Mouse (Mus musculus): ENCODE data around the gene Rabl3.

DNA sequence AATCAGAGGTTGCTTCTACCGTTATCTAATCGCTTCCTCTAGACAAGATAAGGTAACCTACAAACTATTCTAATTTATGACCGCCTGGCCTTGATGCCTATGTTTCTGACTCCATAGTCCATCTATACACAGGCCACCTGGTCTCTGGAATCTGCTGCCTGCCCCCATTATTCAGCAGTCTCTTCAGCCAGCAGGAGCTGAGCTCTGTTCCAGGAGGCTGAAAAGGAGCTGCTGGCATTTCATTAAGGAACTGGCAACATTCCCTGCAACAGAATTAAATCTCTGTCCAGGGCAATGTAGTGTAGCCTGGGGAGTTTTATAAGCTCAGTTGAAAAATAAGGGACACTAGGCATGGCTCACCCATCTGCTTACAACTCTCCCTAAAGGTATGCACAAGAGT, 51.2 kb downstream of the Rabl3 start:
- no peak for TF ChIP-seq CTCF (conservative IDR thresholded peaks at IDR 0.05; ENCODE audit: low read length)
- TF ChIP-seq POU5F1 (IDR thresholded peaks at IDR 0.05; ENCODE audit: borderline replicate concordance, low read length) = no peak
- no peak for TF ChIP-seq NANOG (IDR thresholded peaks at IDR 0.05; ENCODE audit: borderline replicate concordance, low read length)
